Mouse (Mus musculus) layer of hippocampus, adult 8-10 months (tissue): ENCODE measurements around the gene Tmod4. TPM values are rescaled to one million over a fixed set of nuclear protein-coding genes. Genes with fewer than 3 reads are reported as not detected.

Source experiments
- DNase-seq, 2 experiments: peaks; one replicate each; pipeline ENCODE4 v3.0.0; 2022; ENCODE audit warnings: low spot score in 2 of 2
- total RNA-seq, 4 experiments: library from RNA; stranded (reverse); gene quantifications; 2 replicates each; pipeline ENCODE4 v1.2.4; 2022

Gene Tmod4
- total RNA-seq, 4 experiments from 2014 or later = 0.55 to 0.81 TPM; not detected in 2

DNA sequence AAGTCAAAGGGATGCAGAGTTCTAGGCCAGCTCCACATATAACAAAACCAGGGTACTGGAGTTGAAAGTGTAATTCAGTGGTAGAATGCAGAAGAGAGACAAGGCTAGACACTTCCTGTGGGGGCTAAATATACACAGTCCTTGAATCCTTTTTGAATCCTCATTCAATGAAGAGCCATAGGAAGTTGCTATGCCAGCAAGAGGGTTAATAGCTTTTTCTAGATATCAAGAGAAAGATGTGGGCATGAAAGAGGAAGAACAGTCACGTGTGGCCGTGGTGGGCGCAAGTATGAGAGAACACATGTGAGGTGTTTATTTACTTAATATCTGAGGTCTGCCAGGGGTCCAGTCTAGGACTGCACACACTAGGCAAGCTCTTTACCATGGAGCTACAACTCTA lies 12.1 kb downstream of the Tmod4 start:
- DNase-seq = no peak

GRCm38 (mm10) chr3:95139586-95140288 lies 15.5 kb downstream of the Tmod4 start:
- DNase-seq = no peak

- no peak for DNase-seq
These were observed 16.0 kb downstream of the Tmod4 start for GRCm38 (mm10) chr3:95140289-95140595.

- DNase-seq = no peak
These were observed 16.5 kb downstream of the Tmod4 start for GRCm38 (mm10) chr3:95140795-95141194.

- no peak for DNase-seq
These were observed 17.2 kb downstream of the Tmod4 start for GRCm38 (mm10) chr3:95141474-95141873.

DNA sequence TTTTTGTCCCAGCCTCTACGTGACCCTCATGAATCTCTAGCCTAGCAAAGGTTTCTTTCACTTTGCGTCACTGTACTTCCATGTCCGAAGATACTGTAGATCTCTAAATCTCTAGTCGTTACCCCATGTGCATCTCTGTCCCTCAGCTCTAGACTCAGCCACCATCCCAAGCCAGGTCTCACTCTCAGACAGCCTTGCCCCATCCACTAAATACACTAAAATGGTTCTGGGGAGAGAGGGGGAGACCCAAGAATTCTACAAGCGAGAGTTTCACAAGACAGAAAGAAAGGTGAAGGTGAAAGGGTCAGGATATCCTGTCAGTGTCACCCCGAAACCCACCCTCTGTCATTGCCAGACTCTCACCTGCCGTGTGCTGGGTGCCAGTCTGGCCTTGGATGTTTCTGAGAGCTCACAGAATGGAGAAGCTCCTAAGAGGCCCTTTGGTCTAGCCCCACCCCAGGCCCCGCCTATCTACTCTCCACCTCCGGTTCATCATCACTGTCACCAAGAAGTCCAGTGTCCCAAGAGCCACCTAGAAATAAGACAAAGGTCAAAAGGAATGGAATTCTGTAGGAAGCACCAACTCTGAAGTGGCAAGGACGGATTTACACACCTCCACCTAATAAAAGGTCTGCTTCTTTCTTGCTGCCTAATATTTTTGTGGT lies 17.8 kb downstream of the Tmod4 start, which contains the start of gene Tnfaip8l2:
TSS of gene Tnfaip8l2 (minus strand) at position 409 of the 665 bp plus-strand sequence.
- DNase-seq = no peak

DNA sequence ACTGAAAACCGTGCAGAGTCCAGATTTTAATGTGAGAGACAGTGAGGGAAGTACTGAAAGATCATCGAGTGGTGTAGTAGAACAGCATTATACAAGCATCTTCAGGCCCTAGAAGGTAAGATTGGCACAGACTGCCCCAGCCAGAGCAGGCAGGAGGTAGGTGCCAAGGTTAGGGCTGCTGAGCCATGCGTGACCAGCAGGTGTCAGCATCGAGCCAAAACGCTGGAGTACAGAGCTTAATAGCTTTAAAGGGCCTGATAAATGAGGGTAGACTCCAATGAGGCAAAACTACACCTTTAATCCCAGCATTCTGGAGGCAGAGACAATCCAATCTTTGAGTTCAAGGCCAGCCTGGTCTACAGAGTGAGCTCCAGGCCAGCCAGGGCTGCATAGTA lies 18.3 kb downstream of the Tmod4 start:
- peak; percentile 70 to 89 for DNase-seq

GRCm38 (mm10) chr3:95147924-95148323 lies 23.6 kb downstream of the Tmod4 start:
- DNase-seq = no peak

DNA sequence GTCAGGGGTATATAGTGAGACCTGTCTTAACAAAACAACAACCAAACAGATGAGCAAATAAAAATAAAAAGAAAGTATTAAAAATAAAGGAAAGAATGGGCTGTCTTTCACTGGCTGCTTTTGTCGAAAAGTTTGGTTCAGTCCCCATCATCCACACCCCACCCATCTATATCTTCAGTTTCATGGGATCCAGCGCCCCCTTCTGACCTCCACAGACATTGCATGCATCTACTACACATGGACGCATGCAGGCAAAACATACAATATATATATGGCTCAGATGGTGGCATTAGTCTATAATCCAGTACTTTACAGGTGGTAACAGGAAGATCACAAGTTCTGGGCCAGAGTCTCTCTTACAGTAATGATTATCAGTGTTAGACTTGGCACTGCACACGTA lies 29.6 kb downstream of the Tmod4 start:
- no peak for DNase-seq

- no peak for DNase-seq
These were observed 35.3 kb downstream of the Tmod4 start for GRCm38 (mm10) chr3:95159511-95159986.

GRCm38 (mm10) chr3:95159987-95160963 lies 36.0 kb downstream of the Tmod4 start, which contains the start of gene Sema6c:
TSS of gene Sema6c (plus strand) at chr3:95160457.
- DNase-seq = peak; percentile 83 to 86

DNA sequence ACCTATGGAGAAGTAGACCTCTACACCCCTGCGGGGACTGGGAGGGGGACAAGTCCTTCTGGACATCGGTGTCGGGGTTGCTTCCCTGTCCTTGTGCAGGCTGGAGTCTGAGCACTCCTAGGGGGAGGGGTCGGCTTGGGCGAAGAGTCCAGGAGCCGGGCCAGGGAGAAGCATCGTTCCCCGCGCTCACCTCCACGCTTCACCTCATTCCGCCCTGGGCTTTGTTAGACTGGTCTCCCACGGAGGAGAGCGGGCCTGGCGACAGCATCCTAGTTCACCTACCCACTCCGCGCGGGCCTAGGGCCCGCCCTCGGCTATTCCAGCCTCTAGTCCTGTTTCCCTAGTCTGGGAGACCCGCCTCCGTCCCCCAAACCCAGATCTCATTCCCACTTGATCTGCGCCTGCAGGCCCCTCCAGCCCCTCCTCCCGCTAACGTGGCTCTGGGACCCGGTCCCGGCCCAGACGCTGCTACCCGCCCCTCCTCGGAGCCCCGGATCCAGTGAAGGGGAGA lies 36.8 kb downstream of the Tmod4 start:
- no peak for DNase-seq

- no peak for DNase-seq
These were observed 37.5 kb downstream of the Tmod4 start for GRCm38 (mm10) chr3:95161618-95162344.

DNA sequence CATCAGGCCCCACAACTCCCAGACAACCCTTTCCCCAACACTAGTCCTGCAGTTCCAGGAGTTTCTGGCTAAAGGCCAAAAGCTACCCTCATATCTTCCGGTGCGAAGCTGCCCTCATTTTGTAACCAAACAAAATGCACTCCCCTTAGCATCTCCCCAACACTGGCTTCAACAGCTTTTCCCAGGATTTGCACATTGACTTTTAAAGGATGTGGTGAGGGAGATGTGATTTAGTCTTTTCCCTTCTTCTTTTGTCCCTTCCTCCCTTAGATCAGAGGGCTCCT lies 38.0 kb downstream of the Tmod4 start:
- no peak for DNase-seq

DNA sequence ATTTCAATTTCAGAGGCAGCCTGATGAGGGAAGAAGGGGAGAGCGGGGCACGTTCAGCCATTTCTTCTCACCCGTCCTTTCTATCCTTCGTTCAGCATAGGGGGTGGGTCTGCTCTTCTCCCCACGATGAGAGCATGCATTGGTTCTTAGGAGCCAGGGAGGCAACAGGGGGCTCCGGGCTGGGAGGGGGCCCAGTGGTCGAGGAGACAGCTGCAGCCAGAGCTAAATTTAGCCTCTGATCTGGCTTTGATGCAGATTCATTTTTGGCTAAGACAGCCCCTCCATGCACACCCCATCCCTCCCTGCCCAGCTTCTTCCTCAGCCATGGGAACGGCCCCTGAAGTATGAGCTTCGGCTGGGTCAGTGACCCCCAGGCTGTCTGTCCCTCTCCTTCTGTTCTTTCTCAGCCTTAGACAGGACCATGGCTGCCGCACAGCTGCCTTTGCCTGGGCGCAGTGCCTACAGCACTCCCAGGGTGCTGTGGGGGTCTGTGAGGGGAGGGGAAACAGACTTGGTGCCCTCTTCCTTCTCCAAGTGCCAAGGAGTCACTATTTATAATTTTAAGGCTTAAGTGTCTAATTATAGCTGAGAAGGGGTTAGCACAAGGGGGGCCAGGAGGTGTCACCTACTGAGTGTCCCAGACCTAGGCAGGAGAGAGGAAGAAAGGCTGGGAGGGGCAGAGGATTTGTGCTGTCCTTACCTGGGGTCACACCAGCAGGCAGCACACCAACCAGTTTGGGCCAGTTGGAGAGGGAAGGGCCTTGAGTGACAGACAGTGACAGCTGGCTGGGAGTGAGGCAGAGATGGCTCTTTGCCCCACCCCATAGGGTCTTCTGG lies 39.4 kb downstream of the Tmod4 start:
- no peak for DNase-seq

DNA sequence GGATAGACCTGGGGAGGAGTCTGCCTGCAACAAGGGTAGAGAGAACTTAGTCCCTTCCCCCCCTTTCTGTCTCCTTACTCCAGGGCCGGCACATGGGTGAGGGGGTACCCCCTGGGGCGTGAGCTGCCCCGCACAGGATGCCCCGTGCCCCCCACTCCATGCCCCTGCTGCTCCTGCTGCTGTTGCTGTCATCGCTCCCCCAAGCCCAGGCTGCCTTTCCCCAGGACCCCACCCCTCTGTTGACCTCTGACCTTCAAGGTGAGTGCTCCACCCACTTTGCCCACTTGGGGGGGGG lies 39.9 kb downstream of the Tmod4 start:
- DNase-seq = no peak

DNA sequence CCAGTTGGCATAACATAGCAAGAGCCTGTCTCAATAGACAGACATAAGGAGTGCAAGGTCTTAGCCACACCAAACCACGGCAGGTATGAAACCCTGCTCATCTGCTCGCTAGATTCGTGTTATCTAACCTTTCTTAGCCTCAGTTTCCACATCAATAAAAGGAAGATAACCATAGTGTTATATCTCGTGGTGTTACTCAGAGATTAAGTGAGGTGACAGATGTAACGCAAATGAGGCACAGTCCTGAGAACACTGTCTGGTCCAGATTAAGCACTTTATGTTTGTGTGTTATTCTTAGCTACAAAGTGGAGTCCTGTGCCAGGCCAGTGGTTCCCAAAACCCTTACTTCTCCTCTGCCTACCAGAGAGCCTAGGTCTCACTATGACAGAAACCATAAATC lies 40.6 kb downstream of the Tmod4 start:
- no peak for DNase-seq

GRCm38 (mm10) chr3:95169996-95170395 lies 45.7 kb downstream of the Tmod4 start:
- DNase-seq = no peak

DNA sequence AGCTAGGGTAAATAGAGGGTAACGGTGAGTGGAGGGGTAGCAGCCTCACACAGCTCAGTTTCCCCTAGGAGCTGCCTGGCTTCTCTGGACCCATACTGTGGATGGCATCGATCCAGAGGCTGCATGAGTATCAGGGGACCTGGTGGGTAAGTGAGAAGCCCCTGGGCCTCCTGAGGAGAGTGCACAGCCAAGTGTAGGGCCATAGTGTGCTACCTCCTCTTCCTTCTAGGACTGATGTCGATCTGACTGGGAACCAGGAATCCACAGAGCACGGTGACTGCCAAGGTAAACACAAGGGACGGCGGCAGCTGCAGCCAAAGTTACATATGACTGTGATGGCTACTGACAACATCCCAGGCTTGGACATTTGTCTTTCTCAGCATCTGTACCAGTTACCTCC lies 46.8 kb downstream of the Tmod4 start:
- no peak for DNase-seq

- no peak for DNase-seq
These were observed 48.4 kb downstream of the Tmod4 start for GRCm38 (mm10) chr3:95172526-95173255.
